Mouse (Mus musculus): ENCODE measurements around the gene Gstp1. TPM values are rescaled to one million over a fixed set of nuclear protein-coding genes. Genes with fewer than 3 reads are reported as not detected.

Gene Gstp1
- total and polyA plus RNA-seq, 2 experiments: 456 to 1,374 TPM

DNA sequence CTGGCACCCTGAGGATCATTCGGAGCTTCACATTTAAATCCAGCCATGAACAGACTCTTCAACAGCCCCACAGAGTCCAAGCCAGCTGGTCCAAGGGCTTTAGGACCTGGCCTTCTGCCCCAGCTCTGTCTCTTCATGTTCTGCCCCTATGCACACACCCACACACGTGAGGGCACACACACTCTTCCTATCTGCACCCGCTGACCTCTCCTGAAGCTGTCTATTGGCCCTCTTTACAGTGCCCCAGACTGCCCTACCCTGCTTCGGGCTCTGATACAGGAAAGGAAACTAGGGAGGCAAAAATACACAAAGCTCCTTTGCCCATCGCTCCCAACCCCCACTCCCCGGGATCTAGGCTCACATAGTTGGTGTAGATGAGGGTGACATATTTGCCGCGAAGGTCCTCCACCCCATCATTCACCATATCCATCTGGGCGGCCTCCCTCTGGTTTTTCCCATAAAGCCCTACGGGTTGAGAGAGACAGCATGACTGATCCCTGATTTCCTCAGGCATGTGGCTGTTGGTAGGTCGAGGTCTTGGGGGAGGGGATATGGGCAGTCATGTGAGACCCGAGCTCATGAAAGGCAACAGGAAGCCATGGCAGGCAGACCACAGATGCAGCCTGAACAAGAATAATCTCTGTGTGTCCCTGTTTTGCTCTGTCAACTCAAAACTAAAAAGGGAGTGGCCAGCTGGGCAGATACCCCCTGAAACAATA is 1.3 kb downstream of the Gstp1 start:
- H3K4me1 ChIP-seq (ENCODE audit: control insufficient read depth, insufficient read depth, low read length): peaks cover 13% of the 10 kb centered on the region; the same call in 1 of the 2 replicates
- peaks cover 4% of the 10 kb centered on the region; the same call in 1 of the 2 replicates for H3K36me3 ChIP-seq (ENCODE audit: control insufficient read depth, insufficient read depth, low read length)
- 19% methylated on average over 12 of the region's 12 CpGs for WGBS
- H3K4me3 ChIP-seq (ENCODE audit: insufficient read depth, low read depth, low read length): peak overlapping the region; percentile 59
- no peaks in the 10 kb centered on the region for H3K79me2 ChIP-seq (ENCODE audit: control insufficient read depth, insufficient read depth, low read length)
- H3K9ac ChIP-seq (ENCODE audit: low read depth, low read length): peak overlapping the region; percentile 89
- peak; percentile 86 for DNase-seq (ENCODE audit: extremely low read depth, low read depth, low spot score)
- H3K27ac ChIP-seq (replicated peaks; ENCODE audit: insufficient read depth, low read depth, low read length): peak overlapping the region; percentile 96
- H3K27me3 ChIP-seq (ENCODE audit: control insufficient read depth, insufficient read depth, low read length): no peaks in the 10 kb centered on the region
- TF ChIP-seq POLR2A (IDR thresholded peaks at IDR 0.05; ENCODE audit: extremely low read depth, insufficient read depth, low read length): 0 out of 2 replicates have a peak, but pooled peaks have one; percentile 1
- no peak for TF ChIP-seq CTCF (IDR thresholded peaks at IDR 0.05; ENCODE audit: low read depth, low read length)

DNA sequence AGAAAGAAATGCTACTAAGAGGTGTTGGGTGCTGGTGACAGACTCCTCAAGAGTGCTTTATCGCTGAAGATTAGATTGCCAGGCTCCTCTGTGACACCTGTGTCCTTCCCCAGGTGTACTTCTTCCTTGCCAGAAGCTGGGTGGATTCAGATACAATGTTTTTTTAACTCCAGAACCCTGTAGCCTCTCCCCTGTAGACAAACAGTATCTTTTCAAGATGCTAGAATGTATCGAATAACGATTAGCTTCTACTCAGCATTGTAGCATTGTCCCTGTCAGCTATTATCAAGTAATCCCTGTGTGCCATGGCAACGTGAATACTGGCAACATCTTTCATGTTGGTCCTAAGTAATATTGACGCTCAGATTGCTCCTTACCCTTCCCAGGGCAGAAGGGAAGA is 4.0 kb downstream of the Gstp1 start:
- TF ChIP-seq CTCF (IDR thresholded peaks at IDR 0.05; ENCODE audit: low read depth, low read length) (no peak), POLR2A (IDR thresholded peaks at IDR 0.05; ENCODE audit: extremely low read depth, insufficient read depth, low read length) (no peak)
- 21% methylated on average over 5 of the region's 5 CpGs for WGBS
- H3K27me3 ChIP-seq (ENCODE audit: control insufficient read depth, insufficient read depth, low read length): no peaks in the 10 kb centered on the region
- peaks cover 4% of the 10 kb centered on the region; the same call in 1 of the 2 replicates for H3K36me3 ChIP-seq (ENCODE audit: control insufficient read depth, insufficient read depth, low read length)
- H3K27ac ChIP-seq (replicated peaks; ENCODE audit: insufficient read depth, low read depth, low read length): peak overlapping the region; percentile 67
- no peaks in the 10 kb centered on the region for H3K79me2 ChIP-seq (ENCODE audit: control insufficient read depth, insufficient read depth, low read length)
- H3K4me1 ChIP-seq (ENCODE audit: control insufficient read depth, insufficient read depth, low read length): peaks cover 13% of the 10 kb centered on the region; the same call in 1 of the 2 replicates
- H3K9ac ChIP-seq (ENCODE audit: low read depth, low read length): peak overlapping the region; percentile 25; the same call in 1 of the 2 replicates
- peak; percentile 59 for DNase-seq (ENCODE audit: extremely low read depth, low read depth, low spot score)
- H3K4me3 ChIP-seq (ENCODE audit: insufficient read depth, low read depth, low read length): no peak overlapping the region

DNA sequence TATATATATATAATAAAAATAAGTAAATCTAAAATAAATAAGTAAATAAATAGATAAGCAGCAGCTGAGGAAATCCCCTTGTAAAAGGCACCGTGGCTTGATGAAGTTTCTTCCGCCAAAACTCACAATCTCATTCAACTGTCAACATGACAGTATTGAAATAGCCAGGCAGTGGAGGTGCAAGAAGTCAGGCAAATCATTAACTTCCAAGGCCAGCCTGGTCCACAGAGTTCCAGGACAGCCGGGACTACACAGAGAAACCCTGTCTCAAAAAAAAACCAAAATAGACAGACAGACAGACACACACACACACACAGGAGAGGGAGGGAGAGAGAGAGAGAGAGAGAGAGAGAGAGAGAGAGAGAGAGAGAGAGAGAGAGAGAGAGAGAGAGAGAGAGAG is 4.5 kb downstream of the Gstp1 start:
- peaks cover 4% of the 10 kb centered on the region; the same call in 1 of the 2 replicates for H3K36me3 ChIP-seq (ENCODE audit: control insufficient read depth, insufficient read depth, low read length)
- no peaks in the 10 kb centered on the region for H3K79me2 ChIP-seq (ENCODE audit: control insufficient read depth, insufficient read depth, low read length)
- DNase-seq (ENCODE audit: extremely low read depth, low read depth, low spot score): peak; percentile 95
- peaks cover 12% of the 10 kb centered on the region; the same call in 1 of the 2 replicates for H3K4me1 ChIP-seq (ENCODE audit: control insufficient read depth, insufficient read depth, low read length)
- H3K27ac ChIP-seq (replicated peaks; ENCODE audit: insufficient read depth, low read depth, low read length): peak overlapping the region; percentile 67
- TF ChIP-seq CTCF (IDR thresholded peaks at IDR 0.05; ENCODE audit: low read depth, low read length): no peak
- TF ChIP-seq POLR2A (IDR thresholded peaks at IDR 0.05; ENCODE audit: extremely low read depth, insufficient read depth, low read length): no peak
- H3K27me3 ChIP-seq (ENCODE audit: control insufficient read depth, insufficient read depth, low read length): no peaks in the 10 kb centered on the region
- no peak overlapping the region for H3K4me3 ChIP-seq (ENCODE audit: insufficient read depth, low read depth, low read length)
- WGBS: 12% methylated on average over 3 of the region's 3 CpGs
- no peak overlapping the region for H3K9ac ChIP-seq (ENCODE audit: low read depth, low read length)

DNA sequence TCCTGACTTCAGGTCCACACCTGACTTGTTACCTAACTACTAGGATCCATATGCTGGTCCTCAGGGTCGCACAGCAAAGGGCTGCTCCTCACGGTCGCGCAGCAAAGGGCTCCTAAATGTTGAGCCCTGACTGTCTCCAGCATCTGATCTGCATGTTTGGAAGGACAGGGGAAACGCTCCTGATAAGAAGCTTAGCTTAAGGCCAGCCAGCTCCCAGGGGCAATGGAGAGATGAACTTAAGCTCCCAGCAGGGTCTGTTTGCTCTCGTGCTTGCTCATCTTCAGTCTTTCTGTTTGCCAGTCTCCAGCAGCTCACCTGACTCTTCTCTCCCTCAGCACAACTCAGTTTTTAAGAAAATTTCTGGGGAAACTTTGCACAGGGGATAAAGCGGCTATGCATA is 5.1 kb downstream of the Gstp1 start:
- no peak for TF ChIP-seq CTCF (IDR thresholded peaks at IDR 0.05; ENCODE audit: low read depth, low read length)
- no peak for TF ChIP-seq POLR2A (IDR thresholded peaks at IDR 0.05; ENCODE audit: extremely low read depth, insufficient read depth, low read length)
- WGBS: 56% methylated on average over 7 of the region's 7 CpGs
- Histone ChIP-seq H3K4me1 (ENCODE audit: control insufficient read depth, insufficient read depth, low read length) (peaks cover 10% of the 10 kb centered on the region; the same call in 1 of the 2 replicates), H3K4me3 (ENCODE audit: insufficient read depth, low read depth, low read length) (no peak overlapping the region), H3K79me2 (ENCODE audit: control insufficient read depth, insufficient read depth, low read length) (no peaks in the 10 kb centered on the region), H3K36me3 (ENCODE audit: control insufficient read depth, insufficient read depth, low read length) (peaks cover 4% of the 10 kb centered on the region; the same call in 1 of the 2 replicates), H3K27me3 (ENCODE audit: control insufficient read depth, insufficient read depth, low read length) (no peaks in the 10 kb centered on the region), H3K27ac (replicated peaks; ENCODE audit: insufficient read depth, low read depth, low read length) (peak overlapping the region; percentile 30), H3K9ac (ENCODE audit: low read depth, low read length) (no peak overlapping the region)
- no peak for DNase-seq (ENCODE audit: extremely low read depth, low read depth, low spot score)

DNA sequence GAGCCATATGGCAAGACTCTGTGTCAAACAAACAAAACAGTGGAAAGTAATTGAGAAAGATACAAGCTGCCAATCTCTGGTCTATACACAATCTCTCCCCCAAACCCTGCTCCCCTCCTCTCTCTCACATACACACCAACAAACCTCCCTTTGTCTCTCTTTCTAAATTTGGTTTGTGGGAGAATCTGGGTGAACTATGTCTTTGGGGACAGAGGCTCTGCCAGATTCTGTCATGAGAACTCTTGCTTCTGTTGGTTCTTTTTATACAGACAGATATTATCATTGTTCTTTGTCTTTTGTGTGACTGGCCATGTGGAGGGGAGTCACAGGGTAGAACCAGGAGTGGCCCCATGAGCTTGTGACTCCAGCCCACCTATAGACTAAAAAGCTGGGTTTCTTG is 10.2 kb downstream of the Gstp1 start:
- no peak overlapping the region for H3K4me3 ChIP-seq (ENCODE audit: insufficient read depth, low read depth, low read length)
- peaks cover 16% of the 10 kb centered on the region for H3K4me1 ChIP-seq (ENCODE audit: control insufficient read depth, insufficient read depth, low read length)
- H3K36me3 ChIP-seq (ENCODE audit: control insufficient read depth, insufficient read depth, low read length): no peaks in the 10 kb centered on the region
- TF ChIP-seq POLR2A (IDR thresholded peaks at IDR 0.05; ENCODE audit: extremely low read depth, insufficient read depth, low read length): no peak
- no peak for TF ChIP-seq CTCF (IDR thresholded peaks at IDR 0.05; ENCODE audit: low read depth, low read length)
- H3K9ac ChIP-seq (ENCODE audit: low read depth, low read length): no peak overlapping the region
- no peaks in the 10 kb centered on the region for H3K79me2 ChIP-seq (ENCODE audit: control insufficient read depth, insufficient read depth, low read length)
- DNase-seq (ENCODE audit: extremely low read depth, low read depth, low spot score): no peak
- H3K27me3 ChIP-seq (ENCODE audit: control insufficient read depth, insufficient read depth, low read length): no peaks in the 10 kb centered on the region
- H3K27ac ChIP-seq (replicated peaks; ENCODE audit: insufficient read depth, low read depth, low read length): no peak overlapping the region

GRCm38 (mm10) chr19:4023185-4023584 is 14.6 kb downstream of the Gstp1 start:
- H3K79me2 ChIP-seq (ENCODE audit: control insufficient read depth, insufficient read depth, low read length): no peaks in the 10 kb centered on the region
- H3K36me3 ChIP-seq (ENCODE audit: control insufficient read depth, insufficient read depth, low read length): no peaks in the 10 kb centered on the region
- H3K4me1 ChIP-seq (ENCODE audit: control insufficient read depth, insufficient read depth, low read length): peaks cover 33% of the 10 kb centered on the region
- peak overlapping the region; percentile 90 for H3K27ac ChIP-seq (replicated peaks; ENCODE audit: insufficient read depth, low read depth, low read length)
- H3K9ac ChIP-seq (ENCODE audit: low read depth, low read length): no peak overlapping the region
- no peaks in the 10 kb centered on the region for H3K27me3 ChIP-seq (ENCODE audit: control insufficient read depth, insufficient read depth, low read length)
- 80% methylated on average over 7 of the region's 7 CpGs for WGBS
- no peak for TF ChIP-seq POLR2A (IDR thresholded peaks at IDR 0.05; ENCODE audit: extremely low read depth, insufficient read depth, low read length)
- TF ChIP-seq CTCF (IDR thresholded peaks at IDR 0.05; ENCODE audit: low read depth, low read length): no peak
- H3K4me3 ChIP-seq (ENCODE audit: insufficient read depth, low read depth, low read length): no peak overlapping the region
- DNase-seq (ENCODE audit: extremely low read depth, low read depth, low spot score): no peak

All from liver, adult 2 months (tissue).